Mouse (Mus musculus) cerebellum, adult 8-10 months (tissue): ENCODE results near the gene Iffo2.

Source experiments
- DNase-seq: peaks from one replicate; pipeline ENCODE4 v3.0.0; 2022

Gene Iffo2

GRCm38 (mm10) chr4:139614524-139615260 is 84.3 kb downstream of the Iffo2 start:
- DNase-seq = no peak

- DNase-seq = no peak
Measured at GRCm38 (mm10) chr4:139616276-139617000, 86.1 kb downstream of the Iffo2 start.

- DNase-seq = no peak
Measured at GRCm38 (mm10) chr4:139617001-139617364, 86.6 kb downstream of the Iffo2 start.

- DNase-seq = no peak
Measured at GRCm38 (mm10) chr4:139619765-139620164, 89.4 kb downstream of the Iffo2 start.

GRCm38 (mm10) chr4:139622373-139623282 is 92.3 kb downstream of the Iffo2 start, which contains the start of gene Aldh4a1:
Gene Aldh4a1, plus strand, starts transcription at chr4:139622866.
- peak; percentile 87 for DNase-seq

GRCm38 (mm10) chr4:139623434-139624115 is 93.2 kb downstream of the Iffo2 start:
- DNase-seq = no peak

- DNase-seq = no peak
Measured at GRCm38 (mm10) chr4:139624116-139624489, 93.8 kb downstream of the Iffo2 start.

GRCm38 (mm10) chr4:139624706-139625105 is 94.4 kb downstream of the Iffo2 start:
- DNase-seq = no peak

- no peak for DNase-seq
Measured at GRCm38 (mm10) chr4:139627361-139627760, 97.0 kb downstream of the Iffo2 start.

- DNase-seq = no peak
Measured at GRCm38 (mm10) chr4:139630171-139630570, 99.8 kb downstream of the Iffo2 start.

- no peak for DNase-seq
Measured at GRCm38 (mm10) chr4:139631141-139631540, 100.8 kb downstream of the Iffo2 start.

- no peak for DNase-seq
Measured at GRCm38 (mm10) chr4:139631569-139632253, 101.4 kb downstream of the Iffo2 start.

GRCm38 (mm10) chr4:139632254-139632580 is 101.9 kb downstream of the Iffo2 start:
- DNase-seq = no peak

GRCm38 (mm10) chr4:139636373-139636772 is 106.0 kb downstream of the Iffo2 start:
- DNase-seq = peak; percentile 82

GRCm38 (mm10) chr4:139637847-139638246 is 107.5 kb downstream of the Iffo2 start:
- no peak for DNase-seq

- DNase-seq = peak; percentile 6
Measured at GRCm38 (mm10) chr4:139638356-139638755, 108.0 kb downstream of the Iffo2 start.

- no peak for DNase-seq
Measured at GRCm38 (mm10) chr4:139639801-139640200, 109.5 kb downstream of the Iffo2 start.

GRCm38 (mm10) chr4:139640333-139640732 is 110.0 kb downstream of the Iffo2 start:
- no peak for DNase-seq

- DNase-seq = no peak
Measured at GRCm38 (mm10) chr4:139640775-139641174, 110.4 kb downstream of the Iffo2 start.

GRCm38 (mm10) chr4:139641829-139642425 is 111.6 kb downstream of the Iffo2 start:
- no peak for DNase-seq

- peak; percentile 80 for DNase-seq
Measured at GRCm38 (mm10) chr4:139643972-139644371, 113.6 kb downstream of the Iffo2 start.

- no peak for DNase-seq
Measured at GRCm38 (mm10) chr4:139646916-139647315, 116.6 kb downstream of the Iffo2 start.
